Mouse (Mus musculus) embryonic stem cell, embryonic (primary cell): ENCODE data around the gene Olfr152.

Source experiments
- CTCF ChIA-PET, 4 experiments: fragments of 300-600 bp in 2 of 4; fragments of 350-600 bp in 2 of 4; sonication (Branson Sonifier 250); formaldehyde crosslinking; loops; one replicate each; lab custom pipeline; 2022; ENCODE audit warnings: inconsistent platforms in 2 of 4; lab: Charles Lee
- POLR2A ChIA-PET, 4 experiments: fragments of 300-600 bp in 2 of 4; fragments of 350-600 bp in 2 of 4; sonication (Branson Sonifier 250); formaldehyde crosslinking; loops; one replicate each; lab custom pipeline; 2022; ENCODE audit warnings: antibody characterized with exemption in 4 of 4, inconsistent platforms in 1 of 4; lab: Charles Lee

Gene Olfr152

GRCm38 (mm10) chr2:87779183-87779582 lies at the start of gene Olfr152:
TSS of gene Olfr152 (plus strand) at chr2:87779483.
- POLR2A ChIA-PET: no interaction called here
- CTCF ChIA-PET: no interaction called here

DNA sequence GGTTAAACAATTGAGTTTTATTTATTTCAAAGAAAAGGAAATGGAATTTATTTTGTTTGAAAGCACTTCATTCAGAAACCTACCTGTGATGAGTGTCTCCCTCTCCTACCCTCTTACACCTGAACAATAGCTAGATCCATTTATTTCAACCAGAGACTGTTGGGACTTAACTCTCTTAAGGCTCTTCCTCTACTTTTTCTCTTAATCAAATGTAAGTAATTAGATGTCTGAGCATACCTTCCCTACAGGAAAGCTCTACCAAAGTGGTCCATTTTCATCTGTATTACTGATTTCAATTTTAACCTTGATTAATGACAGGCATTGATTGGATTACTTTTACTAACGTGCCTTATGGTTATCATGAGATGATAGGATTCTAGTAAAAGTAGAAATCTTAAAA lies 39.4 kb upstream of the Olfr152 start, which contains the start of gene Olfr1138:
Olfr1138 (minus strand) TSS at position 101 of the 400 bp plus-strand sequence.
- ChIA-PET CTCF (no interaction called here), POLR2A (no interaction called here)

DNA sequence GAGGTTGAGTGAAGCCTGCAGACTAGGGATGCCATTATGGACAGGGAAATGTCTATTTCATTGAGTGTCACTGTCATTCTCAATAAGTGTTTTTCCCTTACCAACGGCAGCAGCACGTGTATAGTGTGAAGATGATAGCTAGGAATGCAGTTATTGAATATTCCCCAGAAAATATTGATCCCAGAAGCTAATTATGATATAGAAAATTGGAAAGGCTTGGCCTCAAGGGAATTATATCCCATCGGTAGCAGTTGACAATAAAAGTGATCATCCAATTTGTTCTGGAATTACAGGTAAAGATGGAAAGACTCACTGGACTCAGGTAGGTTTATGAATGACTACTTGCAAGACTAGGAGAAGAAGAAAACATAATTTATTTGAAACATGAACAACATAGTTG lies 35.8 kb upstream of the Olfr152 start, which contains the start of gene Olfr1140:
Olfr1140 (plus strand) TSS at position 301 of the 400 bp plus-strand sequence.
- ChIA-PET POLR2A (no interaction called here), CTCF (no interaction called here)

DNA sequence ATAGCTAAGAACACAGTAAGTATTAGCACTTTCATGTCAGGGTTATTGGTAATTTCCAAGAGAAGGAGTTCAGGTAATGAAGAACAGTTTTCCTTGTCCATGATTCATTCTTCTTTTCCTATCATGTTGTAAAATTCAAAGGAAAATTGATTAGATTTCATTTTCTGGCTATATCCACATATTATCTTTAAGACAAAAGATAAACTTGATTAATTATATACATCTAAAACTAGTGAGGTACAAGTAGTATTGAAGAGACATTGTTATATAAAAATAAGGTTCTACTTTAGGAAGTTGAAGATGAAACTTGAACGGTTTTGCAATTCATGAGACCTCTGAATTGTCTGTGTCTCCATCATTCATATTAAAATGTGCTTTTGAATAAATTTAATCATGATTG lies 25.4 kb upstream of the Olfr152 start, which contains the start of gene Olfr1141:
Olfr1141 (minus strand) TSS at position 101 of the 400 bp plus-strand sequence.
- ChIA-PET POLR2A (no interaction called here), CTCF (no interaction called here)

- ChIA-PET POLR2A (no interaction called here), CTCF (no interaction called here)
Measured at GRCm38 (mm10) chr2:87776143-87776542, 3.1 kb upstream of the Olfr152 start.

DNA sequence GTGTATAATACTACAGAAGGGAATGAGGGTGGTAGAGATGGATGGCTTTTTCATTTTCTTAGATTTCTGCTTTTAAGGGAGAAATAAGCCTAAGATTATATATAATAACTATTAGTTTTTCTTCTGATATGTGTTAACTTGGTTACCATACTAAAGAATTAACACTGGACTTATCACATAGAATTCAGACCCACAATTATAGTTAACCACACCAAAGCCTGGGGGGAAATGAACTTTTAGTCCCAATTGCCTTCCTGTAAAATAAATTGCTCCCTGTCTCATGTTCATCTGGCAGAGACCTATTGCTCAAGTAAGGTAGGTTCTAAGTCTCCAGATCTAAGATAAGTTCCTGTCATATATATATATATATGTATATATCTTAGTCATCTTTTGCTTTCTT lies 21.0 kb downstream of the Olfr152 start, which contains the start of gene Olfr1143:
Olfr1143 (plus strand) TSS at position 301 of the 400 bp plus-strand sequence.
- CTCF ChIA-PET: no interaction called here

GRCm38 (mm10) chr2:87809522-87809921 lies 30.2 kb downstream of the Olfr152 start, which contains the start of gene Olfr1145:
TSS of gene Olfr1145 (plus strand) at chr2:87809822.
- CTCF ChIA-PET: no interaction called here

More for the DNA sequence above, 21.0 kb downstream of the Olfr152 start, which contains the start of gene Olfr1143:
- POLR2A ChIA-PET: no interaction called here

GRCm38 (mm10) chr2:87830233-87830632 lies 51.0 kb downstream of the Olfr152 start, which contains the start of gene Olfr1148:
TSS of gene Olfr1148 (plus strand) at chr2:87830533.
- ChIA-PET CTCF (no interaction called here), POLR2A (no interaction called here)

More at GRCm38 (mm10) chr2:87809522-87809921, 30.2 kb downstream of the Olfr152 start, which contains the start of gene Olfr1145:
- POLR2A ChIA-PET: no interaction called here
